Mouse (Mus musculus) MEL (cell line): Measurements from ENCODE around the gene Hipk1.

Source experiments
- CHD2 ChIP-seq: IDR thresholded peaks from 2 replicates; pipeline ENCODE4 v1.6.1; 2011; ENCODE audit warnings: low read length, improper control_type of control experiment
- CTCF ChIP-seq, 3 experiments: IDR thresholded peaks in 2 of 3; conservative IDR thresholded peaks in 1 of 3; 2 replicates each; pipeline ENCODE4 v1.5.1; 2011 to 2012; ENCODE audit warnings: low read length in 3 of 3, low read depth in 2 of 3, mild to moderate bottlenecking in 2 of 3, improper control_type of control experiment in 1 of 3, inconsistent platforms in 1 of 3, mixed read lengths in 1 of 3, moderate library complexity in 1 of 3; ENCODE audit not compliant: control insufficient read depth in 1 of 3, insufficient read depth in 1 of 3, poor library complexity in 1 of 3, severe bottlenecking in 1 of 3
- EP300 ChIP-seq, 2 experiments: IDR thresholded peaks; 2 replicates each; pipeline ENCODE4 v1.6.1; 2011; ENCODE audit warnings: improper control_type of control experiment in 2 of 2, low read length in 2 of 2, low read depth in 1 of 2, mild to moderate bottlenecking in 1 of 2
- GATA1 ChIP-seq: IDR thresholded peaks from 2 replicates; pipeline ENCODE4 v1.6.1; 2011; ENCODE audit warnings: low read depth, low read length, improper control_type of control experiment
- HCFC1 ChIP-seq: IDR thresholded peaks from 2 replicates; pipeline ENCODE4 v1.6.1; 2012; ENCODE audit warnings: low read depth, mild to moderate bottlenecking, inconsistent platforms, low read length, improper control_type of control experiment, moderate library complexity
- KAT2A ChIP-seq: conservative IDR thresholded peaks from 2 replicates; pipeline ENCODE4 v1.6.1; 2012; ENCODE audit warnings: low read depth, low read length, improper control_type of control experiment, inconsistent platforms
- MAX ChIP-seq: IDR thresholded peaks from 2 replicates; pipeline ENCODE4 v1.6.1; 2011; ENCODE audit warnings: low read length, improper control_type of control experiment
- TCF12 ChIP-seq: IDR thresholded peaks from 2 replicates; pipeline ENCODE4 v1.6.1; 2014; ENCODE audit warnings: low read depth, mild to moderate bottlenecking, inconsistent platforms, low read length, improper control_type of control experiment, moderate library complexity

GRCm38 (mm10) chr3:103796389-103796788 lies 5.0 kb upstream of the Hipk1 start:
- TF ChIP-seq GATA1: no peak
- TF ChIP-seq CTCF (IDR thresholded peaks at IDR 0.05 in 2 of 3, conservative IDR thresholded peaks at IDR 0.05 in 1 of 3; ENCODE audit: control insufficient read depth in 1 of 3, insufficient read depth in 1 of 3, low read depth in 2 of 3, low read length in 3 of 3, poor library complexity in 1 of 3, severe bottlenecking in 1 of 3): no peak
- no peak for TF ChIP-seq CHD2
- no peak for TF ChIP-seq EP300 (IDR thresholded peaks at IDR 0.05; ENCODE audit: low read depth in 1 of 2, low read length in 2 of 2)
- TF ChIP-seq KAT2A: no peak
- TF ChIP-seq MAX: no peak
- TF ChIP-seq HCFC1: no peak
- no peak for TF ChIP-seq TCF12
